Mouse (Mus musculus) stomach, postnatal 0 days (tissue): ENCODE measurements around the gene Foxj1. TPM values are rescaled to one million over a fixed set of nuclear protein-coding genes. Genes with fewer than 3 reads are reported as not detected.

ENCODE experiments used
- ATAC-seq: fragments of 200-750 bp; cut with Nextera tagmentation; 2 replicates; pipeline ENCODE4 v1.8.0; 2017; ENCODE audit not compliant: low FRiP score, low TSS enrichment
- DNase-seq: peaks from one replicate; pipeline ENCODE4 v3.0.0-alpha.2; 2016; ENCODE audit warnings: low spot score
- H3K27ac ChIP-seq: fragments of 300-500 bp; sonication (generic); replicated peaks from 2 replicates; pipeline ENCODE4 v1.5.1; 2014; ENCODE audit warnings: mild to moderate bottlenecking, control low read depth
- H3K27me3 ChIP-seq: fragments of 300-500 bp; sonication (generic); 2 replicates; pipeline ENCODE4 v1.6.1; 2014; ENCODE audit warnings: low read length; ENCODE audit not compliant: control insufficient read depth, insufficient read depth
- H3K36me3 ChIP-seq: fragments of 300-500 bp; sonication (generic); 2 replicates; pipeline ENCODE4 v1.6.1; 2014; ENCODE audit warnings: low read length, mixed read lengths; ENCODE audit not compliant: control insufficient read depth, insufficient read depth
- H3K4me1 ChIP-seq: fragments of 300-500 bp; sonication (generic); replicated peaks from 2 replicates; pipeline ENCODE4 v1.6.1; 2014; ENCODE audit warnings: antibody characterized with exemption; ENCODE audit not compliant: control insufficient read depth, insufficient read depth
- H3K4me2 ChIP-seq: fragments of 300-500 bp; sonication (generic); replicated peaks from 2 replicates; pipeline ENCODE4 v1.6.1; 2014; ENCODE audit warnings: low read depth, mild to moderate bottlenecking, control low read depth, moderate library complexity
- H3K4me3 ChIP-seq: fragments of 300-500 bp; sonication (generic); 2 replicates; pipeline ENCODE4 v1.5.1; 2014; ENCODE audit warnings: low read depth, low read length, control low read depth
- H3K9ac ChIP-seq: fragments of 300-500 bp; sonication (generic); 2 replicates; pipeline ENCODE4 v1.6.1; 2014; ENCODE audit warnings: mild to moderate bottlenecking, low read length, control low read depth, mixed read lengths
- H3K9me3 ChIP-seq: fragments of 300-500 bp; sonication (generic); 2 replicates; pipeline ENCODE4 v1.6.1; 2016; ENCODE audit warnings: low read length; ENCODE audit not compliant: control insufficient read depth
- CTCF ChIP-seq: IDR thresholded peaks from 2 replicates; pipeline ENCODE4 v1.5.1; 2016; ENCODE audit warnings: antibody characterized with exemption, low read depth, mild to moderate bottlenecking, moderate library complexity
- EP300 ChIP-seq: optimal IDR thresholded peaks from 2 replicates; pipeline ENCODE3; 2016; ENCODE audit warnings: antibody characterized with exemption
- WGBS: fragments of 180-500 bp; shearing (Covaris S2); extraction: QIAGEN DNeasy Blood & Tissue Kit; methylation state at CpG from one replicate; pipeline ENCODE4 v1.1.7; 2014; 5-methylcytosine and 5-hydroxymethylcytosine counted together
- polyA plus RNA-seq: library from polyadenylated mRNA; unstranded; fragments of >200 nt; fragmentation: Nextera tagmentation; extraction: Ambion mirVana; gene quantifications from 2 replicates; pipeline ENCODE4 v1.2.1, GENCODE M21; 2015

Gene Foxj1
- polyA plus RNA-seq, 1 experiment from 2014 or later = 0.19 TPM

DNA sequence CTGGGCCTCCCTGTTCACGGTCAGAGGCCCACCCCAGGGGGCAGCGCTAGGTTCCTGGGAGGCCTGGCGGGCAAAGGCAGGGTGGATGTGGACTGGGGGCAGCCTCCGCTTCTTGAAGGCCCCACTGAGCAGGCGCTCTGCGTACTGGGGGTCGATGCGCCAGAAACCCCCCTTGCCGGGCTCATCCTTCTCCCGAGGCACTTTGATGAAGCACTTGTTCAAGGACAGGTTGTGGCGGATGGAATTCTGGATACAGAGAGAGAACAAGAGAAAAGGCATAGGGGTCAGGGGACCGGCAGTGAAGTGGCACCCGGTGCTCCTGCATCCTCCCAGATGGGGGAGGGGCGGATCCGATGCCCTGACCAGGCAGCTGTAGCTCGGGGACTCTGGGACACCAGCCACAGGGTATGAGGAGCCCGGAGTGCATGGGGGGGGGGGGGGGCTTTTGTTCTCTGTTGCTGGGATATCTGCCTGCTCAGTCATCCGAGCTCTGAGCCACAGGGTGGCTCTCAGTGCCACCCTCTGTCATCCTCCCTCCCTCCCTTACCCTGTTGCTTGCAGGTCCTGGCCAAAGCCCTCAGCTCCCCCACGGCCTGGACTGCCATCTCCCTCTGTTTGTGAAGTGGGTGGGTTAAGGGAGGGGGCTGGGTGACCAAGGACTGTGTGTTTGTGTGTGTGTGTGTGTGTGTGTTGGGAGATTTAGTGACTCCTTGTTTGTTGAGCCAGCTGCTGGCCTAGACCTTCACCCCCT lies 2.8 kb downstream of the Foxj1 start:
- no peak overlapping the region for H3K9ac ChIP-seq
- H3K4me2 ChIP-seq = no peak overlapping the region
- ATAC-seq (peak; percentile 23; the same call in 1 of the 2 replicates), DNase-seq (peak; percentile 54)
- no peak overlapping the region for H3K4me3 ChIP-seq
- peaks cover 4% of the 10 kb centered on the region; the same call in 1 of the 2 replicates for H3K27me3 ChIP-seq
- peaks cover 2% of the 10 kb centered on the region; the same call in 1 of the 2 replicates for H3K4me1 ChIP-seq
- no peaks in the 10 kb centered on the region for H3K36me3 ChIP-seq
- no peaks in the 10 kb centered on the region for H3K9me3 ChIP-seq
- no peak overlapping the region for H3K27ac ChIP-seq
- TF ChIP-seq EP300 (no peak), CTCF (no peak)
- WGBS = 44% methylated on average over 19 of the region's 19 CpGs

GRCm38 (mm10) chr11:116330211-116330518 lies 5.0 kb downstream of the Foxj1 start:
- TF ChIP-seq CTCF (no peak), EP300 (no peak)
- Histone ChIP-seq H3K27me3 (peaks cover 4% of the 10 kb centered on the region; the same call in 1 of the 2 replicates), H3K4me2 (no peak overlapping the region), H3K4me3 (no peak overlapping the region), H3K36me3 (no peaks in the 10 kb centered on the region), H3K27ac (no peak overlapping the region), H3K9me3 (no peaks in the 10 kb centered on the region), H3K9ac (no peak overlapping the region), H3K4me1 (0 out of 2 replicates have a peak, but pooled peaks cover 2% of the 10 kb centered on the region)
- no peak for ATAC-seq
- 68% methylated on average over 7 of the region's 7 CpGs for WGBS
- no peak for DNase-seq

DNA sequence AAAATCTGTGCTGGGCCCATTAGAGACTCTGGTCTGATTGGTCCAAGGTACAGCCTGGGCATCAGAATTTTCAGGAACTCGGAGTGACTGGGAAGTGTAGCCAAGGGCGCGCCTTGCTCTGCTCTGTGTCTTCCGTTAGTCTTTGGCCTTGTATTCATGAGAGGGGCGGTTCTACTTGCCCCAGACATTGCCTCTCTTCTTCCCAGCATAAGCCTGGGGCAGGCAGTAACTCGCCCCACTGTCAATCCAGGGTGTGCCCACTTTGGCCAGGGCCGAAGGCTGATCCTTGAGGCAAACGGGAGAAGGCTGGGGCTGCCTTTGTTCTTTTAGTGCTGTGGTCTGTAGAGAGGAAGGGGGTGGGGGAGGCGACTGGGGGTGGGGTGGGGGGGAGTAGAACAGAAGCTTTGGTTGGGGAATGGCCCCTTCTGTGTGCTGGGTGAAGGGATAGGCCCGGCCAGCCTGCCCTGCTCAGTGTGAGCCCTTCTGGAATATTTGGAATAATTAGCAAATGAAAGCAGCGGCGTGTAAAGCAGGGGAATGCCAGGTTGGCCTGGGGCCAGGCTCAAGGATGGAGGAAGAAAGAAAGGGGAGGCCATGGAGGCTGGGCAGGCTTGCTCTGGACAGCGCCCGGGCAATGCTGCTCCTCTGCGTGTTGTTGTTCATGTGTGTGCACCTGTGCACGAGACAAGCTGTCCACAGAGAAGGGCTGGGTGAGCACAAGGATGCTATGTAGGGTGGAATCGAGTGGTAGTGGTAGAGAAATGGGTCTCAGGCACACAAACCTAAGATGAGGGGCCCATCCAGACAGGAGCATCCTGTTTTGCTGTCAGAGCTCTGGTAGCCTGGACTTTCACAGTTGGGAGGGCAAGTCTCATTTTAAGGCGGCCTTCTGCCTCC lies 5.6 kb downstream of the Foxj1 start:
- H3K27ac ChIP-seq = no peak overlapping the region
- TF ChIP-seq EP300 (no peak), CTCF (no peak)
- H3K27me3 ChIP-seq = peaks cover 2% of the 10 kb centered on the region; the same call in 1 of the 2 replicates
- DNase-seq = peak; percentile 32
- H3K4me1 ChIP-seq = no peaks in the 10 kb centered on the region
- no peak overlapping the region for H3K4me3 ChIP-seq
- ATAC-seq = no peak
- H3K9ac ChIP-seq = no peak overlapping the region
- H3K4me2 ChIP-seq = no peak overlapping the region
- H3K36me3 ChIP-seq = no peaks in the 10 kb centered on the region
- H3K9me3 ChIP-seq = no peaks in the 10 kb centered on the region
- WGBS = 45% methylated on average over 18 of the region's 18 CpGs

GRCm38 (mm10) chr11:116326963-116327603 lies 8.1 kb downstream of the Foxj1 start:
- Histone ChIP-seq H3K9me3 (no peaks in the 10 kb centered on the region), H3K36me3 (no peaks in the 10 kb centered on the region), H3K4me2 (no peak overlapping the region), H3K4me1 (no peaks in the 10 kb centered on the region), H3K4me3 (no peak overlapping the region), H3K27ac (no peak overlapping the region), H3K27me3 (no peaks in the 10 kb centered on the region), H3K9ac (peak overlapping the region; percentile 5; the same call in 1 of the 2 replicates)
- no peak for TF ChIP-seq EP300
- TF ChIP-seq CTCF = no peak
- WGBS = 63% methylated on average over 7 of the region's 7 CpGs
- no peak for DNase-seq
- ATAC-seq = peak; percentile 30; the same call in 1 of the 2 replicates

GRCm38 (mm10) chr11:116318719-116319659 lies 16.2 kb downstream of the Foxj1 start:
- Histone ChIP-seq H3K9ac (peak overlapping the region; percentile 57), H3K4me2 (peak overlapping the region; percentile 91), H3K9me3 (no peaks in the 10 kb centered on the region), H3K27ac (no peak overlapping the region), H3K4me3 (peak overlapping the region; percentile 43), H3K36me3 (no peaks in the 10 kb centered on the region), H3K4me1 (0 out of 2 replicates have a peak, but pooled peaks cover 4% of the 10 kb centered on the region), H3K27me3 (no peaks in the 10 kb centered on the region)
- peak; percentile 80 for ATAC-seq
- WGBS = 3% methylated on average over 41 of the region's 41 CpGs
- TF ChIP-seq EP300 (no peak), CTCF (peak; percentile 99)
- peak; percentile 89 for DNase-seq
